Mouse (Mus musculus): ENCODE measurements around the gene Cenpm. TPM values are rescaled to one million over a fixed set of nuclear protein-coding genes. Genes with fewer than 3 reads are reported as not detected.
"Not testable (repeated sequence)": the region's sequence is repeated elsewhere in the genome, so short reads cannot be mapped to it uniquely, and the experiment has no call there.

Gene Cenpm
- total and polyA plus RNA-seq, 3 experiments: 13.7 to 103 (median 70.7) TPM

DNA sequence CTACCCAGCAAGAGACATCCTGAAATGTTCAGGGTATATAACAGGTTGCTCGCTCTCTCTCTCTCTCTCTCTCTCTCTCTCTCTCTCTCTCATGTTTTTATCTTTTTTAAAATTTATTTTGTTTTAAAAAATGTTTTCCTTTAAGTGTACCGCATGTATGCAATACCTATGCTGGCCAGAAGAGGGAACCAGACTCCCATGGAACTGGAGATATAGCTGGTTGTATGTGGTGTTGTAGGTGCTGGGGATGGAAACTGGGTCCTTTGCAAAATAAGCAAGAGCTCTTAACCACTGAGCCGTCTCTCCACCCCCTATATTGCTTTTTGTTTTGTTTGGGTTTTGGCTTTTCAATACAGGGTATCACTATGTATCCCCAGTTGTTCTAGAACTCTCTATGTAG, 7.0 kb upstream of the Cenpm start:
- H3K27me3 ChIP-seq (ENCODE audit: insufficient read depth, low read length): peaks cover 13% of the 10 kb centered on the region
- ATAC-seq (ENCODE audit: extremely low read depth, insufficient number of reproducible peaks, low FRiP score, poor library complexity, severe bottlenecking) (no peak), DNase-seq (ENCODE audit: low spot score) (no peak)
- TF ChIP-seq GATA1 (IDR thresholded peaks at IDR 0.05; ENCODE audit: borderline replicate concordance, low read length) (no peak), CTCF (IDR thresholded peaks at IDR 0.05; ENCODE audit: low read depth, low read length) (peak; percentile 16; the same call in 1 of the 2 replicates)
- H3K4me3 ChIP-seq (ENCODE audit: low read depth, low read length): no peak overlapping the region
- 0 out of 2 replicates have a peak, but pooled peaks cover 2% of the 10 kb centered on the region for H3K9me3 ChIP-seq (replicated peaks)
- peaks cover 10% of the 10 kb centered on the region; the same call in 1 of the 2 replicates for H3K4me1 ChIP-seq (ENCODE audit: insufficient read depth, low read depth, low read length)
- H3K36me3 ChIP-seq (replicated peaks): no peaks in the 10 kb centered on the region

GRCm38 (mm10) chr15:82247131-82247776, 2.7 kb upstream of the Cenpm start:
- TF ChIP-seq POLR2AphosphoS5 (IDR thresholded peaks at IDR 0.05; ENCODE audit: insufficient replicate concordance, low read depth, low read length): no peak
- no peak for TF ChIP-seq GATA2 (IDR thresholded peaks at IDR 0.05; ENCODE audit: borderline replicate concordance, low read depth, low read length)
- TF ChIP-seq CTCF (IDR thresholded peaks at IDR 0.05; ENCODE audit: low read depth, low read length): no peak
- no peak for TF ChIP-seq GATA1 (IDR thresholded peaks at IDR 0.05; ENCODE audit: borderline replicate concordance, low read length)
- TF ChIP-seq TAL1 (conservative IDR thresholded peaks at IDR 0.05; ENCODE audit: low read depth, low read length): no peak
- no peak for ATAC-seq (ENCODE audit: extremely low read depth, insufficient number of reproducible peaks, low FRiP score, poor library complexity, severe bottlenecking)

DNA sequence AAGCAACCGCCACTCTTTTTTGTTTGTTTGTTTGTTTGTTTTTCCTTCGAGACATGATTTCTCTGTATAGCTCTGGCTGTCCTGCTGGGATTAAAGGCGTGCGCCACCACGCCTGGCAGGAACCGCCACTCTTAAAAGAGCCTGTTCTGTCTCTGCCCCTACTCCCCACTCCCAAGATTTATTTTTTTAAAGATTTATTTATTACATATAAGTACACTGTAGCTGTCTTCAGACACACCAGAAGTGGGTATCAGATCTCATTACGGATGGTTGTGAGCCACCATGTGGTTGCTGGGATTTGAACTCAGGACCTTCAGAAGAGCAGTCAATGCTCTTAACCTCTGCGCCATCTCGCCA, 235 bp upstream of the Cenpm start:
- H3K27me3 ChIP-seq (ENCODE audit: insufficient read depth, low read length): not testable (repeated sequence)

More at GRCm38 (mm10) chr15:82247131-82247776, 2.7 kb upstream of the Cenpm start:
- 0 out of 2 replicates have a peak, but pooled peaks cover 2% of the 10 kb centered on the region for H3K9me3 ChIP-seq (replicated peaks)
- H3K27me3 ChIP-seq (ENCODE audit: insufficient read depth, low read length): no peaks in the 10 kb centered on the region
- peaks cover 24% of the 10 kb centered on the region for H3K4me1 ChIP-seq (ENCODE audit: insufficient read depth, low read depth, low read length)
- H3K36me3 ChIP-seq (replicated peaks): peaks cover 5% of the 10 kb centered on the region
- no peak overlapping the region for H3K4me3 ChIP-seq (ENCODE audit: low read depth, low read length)
- no peak for DNase-seq (ENCODE audit: low spot score)

DNA sequence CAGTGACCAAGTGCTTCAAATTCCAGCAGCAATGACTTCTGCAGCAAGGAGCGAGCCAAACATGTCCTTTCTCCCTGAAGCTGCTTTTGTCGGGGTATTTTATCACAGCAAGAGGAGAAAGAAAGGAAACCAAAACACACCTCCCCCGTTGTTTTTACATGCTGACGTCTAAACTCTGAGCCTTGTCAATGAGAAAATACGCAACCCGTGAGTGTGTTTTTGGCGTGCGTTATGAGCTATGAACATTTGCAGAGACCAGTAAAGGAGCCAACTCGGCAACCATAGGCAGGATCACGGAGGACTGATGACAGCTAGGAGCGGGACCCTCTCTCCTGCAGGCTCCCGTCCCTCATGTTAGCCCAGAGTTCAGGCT, 820 bp downstream of the Cenpm start:
- ATAC-seq (ENCODE audit: extremely low read depth, insufficient number of reproducible peaks, low FRiP score, poor library complexity, severe bottlenecking) (no peak), DNase-seq (ENCODE audit: low spot score) (no peak)
- H3K4me3 ChIP-seq (ENCODE audit: low read depth, low read length): peak overlapping the region; percentile 88
- H3K36me3 ChIP-seq (replicated peaks): peaks cover 30% of the 10 kb centered on the region
- H3K27me3 ChIP-seq (ENCODE audit: insufficient read depth, low read length): no peaks in the 10 kb centered on the region
- peaks cover 24% of the 10 kb centered on the region for H3K4me1 ChIP-seq (ENCODE audit: insufficient read depth, low read depth, low read length)
- no peak for TF ChIP-seq GATA2 (IDR thresholded peaks at IDR 0.05; ENCODE audit: borderline replicate concordance, low read depth, low read length)
- TF ChIP-seq POLR2AphosphoS5 (IDR thresholded peaks at IDR 0.05; ENCODE audit: insufficient replicate concordance, low read depth, low read length): no peak
- TF ChIP-seq GATA1 (IDR thresholded peaks at IDR 0.05; ENCODE audit: borderline replicate concordance, low read length): no peak
- TF ChIP-seq TAL1 (conservative IDR thresholded peaks at IDR 0.05; ENCODE audit: low read depth, low read length): no peak
- no peak for TF ChIP-seq CTCF (IDR thresholded peaks at IDR 0.05; ENCODE audit: low read depth, low read length)
- H3K9me3 ChIP-seq (replicated peaks): no peaks in the 10 kb centered on the region

More for the DNA sequence above, 235 bp upstream of the Cenpm start:
- peak overlapping the region; percentile 88 for H3K4me3 ChIP-seq (ENCODE audit: low read depth, low read length)
- peaks cover 24% of the 10 kb centered on the region for H3K4me1 ChIP-seq (ENCODE audit: insufficient read depth, low read depth, low read length)
- DNase-seq (ENCODE audit: low spot score); ATAC-seq (ENCODE audit: extremely low read depth, insufficient number of reproducible peaks, low FRiP score, poor library complexity, severe bottlenecking); H3K9me3 ChIP-seq (replicated peaks): not testable (repeated sequence)
- H3K36me3 ChIP-seq (replicated peaks): peaks cover 20% of the 10 kb centered on the region

DNA sequence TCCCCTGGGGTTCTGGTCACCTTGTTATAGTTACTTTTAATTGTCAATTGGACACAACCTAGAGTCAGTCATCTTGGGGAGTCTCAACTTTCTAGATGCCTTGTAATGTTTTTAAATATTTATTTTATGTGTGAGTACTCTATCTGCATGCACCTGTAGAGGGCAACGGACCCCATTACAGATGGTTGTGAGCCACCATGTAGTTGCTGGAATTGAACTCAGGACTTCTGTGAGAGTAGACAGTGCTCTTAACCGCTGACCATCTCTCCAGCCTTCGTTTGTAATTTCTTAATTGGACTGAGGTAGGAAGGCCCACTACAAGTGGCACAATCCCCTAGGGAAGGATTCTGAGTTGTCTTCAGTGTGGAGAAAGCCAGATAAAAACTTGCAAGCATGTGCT, 1.2 kb downstream of the Cenpm start:
- Histone ChIP-seq H3K4me3 (ENCODE audit: low read depth, low read length) (peak overlapping the region; percentile 88), H3K9me3 (replicated peaks) (no peaks in the 10 kb centered on the region), H3K27me3 (ENCODE audit: insufficient read depth, low read length) (no peaks in the 10 kb centered on the region), H3K4me1 (ENCODE audit: insufficient read depth, low read depth, low read length) (peaks cover 24% of the 10 kb centered on the region), H3K36me3 (replicated peaks) (peaks cover 34% of the 10 kb centered on the region)
- ATAC-seq (ENCODE audit: extremely low read depth, insufficient number of reproducible peaks, low FRiP score, poor library complexity, severe bottlenecking) (no peak), DNase-seq (ENCODE audit: low spot score) (no peak)
- no peak for TF ChIP-seq POLR2AphosphoS5 (IDR thresholded peaks at IDR 0.05; ENCODE audit: insufficient replicate concordance, low read depth, low read length)
- no peak for TF ChIP-seq TAL1 (conservative IDR thresholded peaks at IDR 0.05; ENCODE audit: low read depth, low read length)
- no peak for TF ChIP-seq GATA1 (IDR thresholded peaks at IDR 0.05; ENCODE audit: borderline replicate concordance, low read length)
- no peak for TF ChIP-seq CTCF (IDR thresholded peaks at IDR 0.05; ENCODE audit: low read depth, low read length)
- TF ChIP-seq GATA2 (IDR thresholded peaks at IDR 0.05; ENCODE audit: borderline replicate concordance, low read depth, low read length): no peak

DNA sequence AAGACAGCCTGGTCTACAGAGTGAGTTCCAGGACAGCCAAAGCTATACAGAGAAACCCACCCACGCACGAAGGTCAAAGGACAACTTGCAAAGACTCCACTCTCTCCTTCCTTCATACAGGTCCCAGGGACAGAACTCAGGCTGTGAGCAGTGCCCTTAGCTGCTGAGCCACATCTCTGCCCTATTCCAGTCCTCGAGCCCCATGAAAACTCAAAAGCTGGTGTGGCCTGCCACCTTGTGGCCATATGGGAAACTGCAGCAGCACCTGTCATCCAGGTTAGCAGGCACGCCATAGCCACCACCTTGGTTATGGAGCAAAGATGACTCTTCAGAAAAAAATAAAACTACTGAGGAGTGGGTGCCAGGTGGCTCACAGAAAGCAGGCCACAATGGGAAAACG, 8.0 kb downstream of the Cenpm start:
- Histone ChIP-seq H3K4me1 (ENCODE audit: insufficient read depth, low read depth, low read length) (peaks cover 32% of the 10 kb centered on the region), H3K9me3 (replicated peaks) (no peaks in the 10 kb centered on the region), H3K4me3 (ENCODE audit: low read depth, low read length) (no peak overlapping the region), H3K36me3 (replicated peaks) (peaks cover 89% of the 10 kb centered on the region), H3K27me3 (ENCODE audit: insufficient read depth, low read length) (no peaks in the 10 kb centered on the region)
- DNase-seq (ENCODE audit: low spot score): peak; percentile 71
- no peak for TF ChIP-seq GATA1 (IDR thresholded peaks at IDR 0.05; ENCODE audit: borderline replicate concordance, low read length)
- no peak for TF ChIP-seq POLR2AphosphoS5 (IDR thresholded peaks at IDR 0.05; ENCODE audit: insufficient replicate concordance, low read depth, low read length)
- no peak for TF ChIP-seq TAL1 (conservative IDR thresholded peaks at IDR 0.05; ENCODE audit: low read depth, low read length)
- TF ChIP-seq CTCF (IDR thresholded peaks at IDR 0.05; ENCODE audit: low read depth, low read length): peak; percentile 95
- peak; percentile 34 for ATAC-seq (ENCODE audit: extremely low read depth, insufficient number of reproducible peaks, low FRiP score, poor library complexity, severe bottlenecking)

GRCm38 (mm10) chr15:82235661-82236060, 8.9 kb downstream of the Cenpm start:
- Histone ChIP-seq H3K27me3 (ENCODE audit: insufficient read depth, low read length) (no peaks in the 10 kb centered on the region), H3K4me3 (ENCODE audit: low read depth, low read length) (peak overlapping the region; percentile 13; the same call in 1 of the 2 replicates), H3K36me3 (replicated peaks) (peaks cover 80% of the 10 kb centered on the region), H3K9me3 (replicated peaks) (no peaks in the 10 kb centered on the region), H3K4me1 (ENCODE audit: insufficient read depth, low read depth, low read length) (peaks cover 35% of the 10 kb centered on the region)
- no peak for TF ChIP-seq POLR2AphosphoS5 (IDR thresholded peaks at IDR 0.05; ENCODE audit: insufficient replicate concordance, low read depth, low read length)
- no peak for TF ChIP-seq TAL1 (conservative IDR thresholded peaks at IDR 0.05; ENCODE audit: low read depth, low read length)
- TF ChIP-seq GATA2 (IDR thresholded peaks at IDR 0.05; ENCODE audit: borderline replicate concordance, low read depth, low read length): no peak
- no peak for TF ChIP-seq GATA1 (IDR thresholded peaks at IDR 0.05; ENCODE audit: borderline replicate concordance, low read length)
- no peak for TF ChIP-seq CTCF (IDR thresholded peaks at IDR 0.05; ENCODE audit: low read depth, low read length)
- peak; percentile 83 for DNase-seq (ENCODE audit: low spot score)
- peak; percentile 60 for ATAC-seq (ENCODE audit: extremely low read depth, insufficient number of reproducible peaks, low FRiP score, poor library complexity, severe bottlenecking)

All from G1E (cell line).